Mouse (Mus musculus): ENCODE data around the gene Guca1b.
A peak's percentile ranks its signal among the peaks of the same experiment; 100 is the strongest.

Gene Guca1b

GRCm38 (mm10) chr17:47385145-47385544 lies at the start of gene Guca1b:
Guca1b (plus strand) TSS chr17:47385393.
- no peak for DNase-seq (ENCODE audit: low spot score in 2 of 2)

- DNase-seq (ENCODE audit: low spot score in 2 of 2), result no peak
Measured at GRCm38 (mm10) chr17:47343121-47343520, 42.1 kb upstream of the Guca1b start.

DNA sequence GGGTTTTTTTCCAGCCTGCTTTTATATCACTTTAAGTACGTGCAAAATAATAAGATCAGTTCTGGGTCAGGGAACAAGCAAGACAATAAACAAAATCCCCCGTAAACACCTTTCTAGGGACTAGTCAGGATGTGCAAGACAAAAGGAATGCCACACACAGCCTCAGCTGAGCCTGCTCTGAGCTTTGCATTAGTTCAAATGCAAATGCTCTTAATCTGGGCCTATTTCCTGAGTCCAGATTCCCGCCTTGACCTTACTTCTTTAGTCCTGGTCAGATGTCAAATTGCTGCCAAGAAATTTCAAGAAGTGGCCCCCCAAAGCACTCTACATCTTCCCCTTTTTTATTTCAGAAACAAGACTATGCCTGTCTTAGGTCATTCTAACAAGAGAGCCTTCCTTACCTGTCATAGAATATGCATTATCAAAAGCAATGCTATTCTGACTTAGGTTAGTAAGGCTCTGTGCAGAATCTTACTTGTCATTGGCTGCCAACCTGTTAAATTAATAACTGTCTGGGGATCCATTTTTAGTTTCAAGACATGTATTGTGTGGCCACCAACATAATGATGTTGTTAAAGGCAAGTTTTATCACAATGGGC lies 35.4 kb upstream of the Guca1b start:
- DNase-seq (ENCODE audit: low spot score in 2 of 2), result no peak

GRCm38 (mm10) chr17:47359964-47360363 lies 25.2 kb upstream of the Guca1b start:
- no peak for DNase-seq (ENCODE audit: low spot score in 2 of 2)

GRCm38 (mm10) chr17:47361343-47361742 lies 23.9 kb upstream of the Guca1b start:
- no peak for DNase-seq (ENCODE audit: low spot score in 2 of 2)

DNA sequence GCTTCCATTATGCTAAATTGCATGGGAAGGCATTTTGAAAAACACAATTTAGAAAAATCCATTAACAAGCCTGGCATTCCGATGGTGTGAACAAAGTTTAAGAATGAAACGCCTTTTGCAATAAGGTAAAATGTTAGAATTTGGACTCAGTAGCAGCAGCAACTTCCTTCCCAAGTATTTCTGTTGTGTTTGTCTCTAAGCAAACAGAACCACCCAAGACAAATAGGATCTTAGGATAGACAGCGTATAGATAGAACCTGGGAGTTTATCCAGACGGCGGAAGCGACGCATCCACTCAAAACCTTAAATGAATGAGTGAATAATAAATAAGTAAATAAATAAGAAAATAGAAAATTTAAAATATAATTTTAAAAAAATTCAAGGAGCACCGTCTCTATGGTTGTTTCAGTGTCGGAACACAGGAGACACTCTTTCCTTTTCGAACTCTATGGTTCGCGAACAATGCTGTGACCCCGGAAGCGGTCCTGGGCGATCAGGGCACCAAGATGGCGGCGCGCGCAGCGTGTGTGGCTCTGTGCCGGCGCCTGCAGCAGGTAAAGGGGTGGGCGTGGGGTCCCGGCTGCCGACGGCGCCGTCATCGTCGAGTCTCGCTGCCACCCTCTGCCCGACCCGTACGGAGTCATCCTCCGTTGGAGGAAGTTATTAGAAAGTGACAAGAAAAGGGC lies 16.6 kb upstream of the Guca1b start, which contains the start of gene Mrps10:
TSS of gene Mrps10 (plus strand) at position 487 of the 686 bp plus-strand sequence.
- DNase-seq (ENCODE audit: low spot score in 2 of 2), result peak; percentile 81 to 82

DNA sequence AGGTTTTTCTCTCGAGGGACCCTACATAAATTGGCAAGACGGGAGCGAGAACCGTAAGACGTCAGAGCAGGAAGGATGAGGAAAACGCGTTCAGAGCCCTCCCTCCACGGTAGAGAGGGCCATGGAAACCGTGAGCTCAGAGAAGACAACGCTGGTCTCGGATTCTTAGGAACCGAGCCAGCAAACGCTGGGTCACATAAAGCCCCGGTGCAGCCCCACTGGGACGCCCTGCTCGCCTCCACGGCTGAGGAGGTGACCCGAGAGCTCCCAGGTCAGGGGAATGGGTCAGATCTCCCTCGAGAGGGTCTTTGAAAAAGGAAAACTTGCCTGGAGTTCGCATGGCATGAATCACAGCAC lies 16.1 kb upstream of the Guca1b start:
- DNase-seq (ENCODE audit: low spot score in 2 of 2), result no peak

DNA sequence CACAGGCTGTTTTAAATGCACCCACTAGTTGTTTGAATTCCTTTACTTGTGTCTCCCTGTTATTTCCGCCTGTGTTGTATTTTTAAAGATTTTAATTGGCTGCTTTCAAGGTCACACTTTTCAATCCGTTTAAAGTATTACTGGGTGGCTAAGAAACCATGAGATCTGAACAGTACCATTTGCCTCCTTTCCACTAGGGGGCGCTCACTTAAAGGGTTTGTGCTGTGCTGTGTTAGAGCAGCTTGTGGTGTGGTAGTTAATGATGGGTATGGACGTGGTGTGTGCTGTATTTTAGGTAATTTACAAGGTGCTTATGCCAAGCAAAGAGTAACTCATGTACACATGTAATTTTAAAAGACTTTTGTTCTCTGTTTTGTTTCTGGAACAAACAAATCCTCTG lies 13.7 kb upstream of the Guca1b start:
- DNase-seq (ENCODE audit: low spot score in 2 of 2), result peak in 1 of 2 experiments; percentile 41

DNA sequence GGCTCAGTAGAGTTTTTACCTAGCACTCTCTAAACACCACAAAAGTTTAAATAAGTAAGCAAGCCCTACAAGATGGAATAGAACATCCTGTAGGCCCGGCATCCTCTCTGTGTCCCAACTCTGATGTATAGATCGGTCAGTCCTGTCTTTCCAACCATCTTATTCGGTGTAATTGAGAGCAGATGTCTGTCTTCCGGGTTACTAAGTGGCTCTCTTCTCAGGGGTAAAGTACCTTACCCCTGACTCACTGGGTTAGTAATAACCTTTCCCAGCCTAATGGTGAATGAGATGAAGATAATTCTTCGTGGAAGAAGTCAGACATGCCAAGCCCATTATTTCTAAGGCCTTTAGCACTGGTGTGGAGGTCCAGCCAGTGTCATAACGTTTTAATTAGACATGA lies 11.2 kb upstream of the Guca1b start:
- no peak for DNase-seq (ENCODE audit: low spot score in 2 of 2)

- DNase-seq (ENCODE audit: low spot score in 2 of 2), result no peak
Measured at GRCm38 (mm10) chr17:47376779-47377280, 8.4 kb upstream of the Guca1b start.

DNA sequence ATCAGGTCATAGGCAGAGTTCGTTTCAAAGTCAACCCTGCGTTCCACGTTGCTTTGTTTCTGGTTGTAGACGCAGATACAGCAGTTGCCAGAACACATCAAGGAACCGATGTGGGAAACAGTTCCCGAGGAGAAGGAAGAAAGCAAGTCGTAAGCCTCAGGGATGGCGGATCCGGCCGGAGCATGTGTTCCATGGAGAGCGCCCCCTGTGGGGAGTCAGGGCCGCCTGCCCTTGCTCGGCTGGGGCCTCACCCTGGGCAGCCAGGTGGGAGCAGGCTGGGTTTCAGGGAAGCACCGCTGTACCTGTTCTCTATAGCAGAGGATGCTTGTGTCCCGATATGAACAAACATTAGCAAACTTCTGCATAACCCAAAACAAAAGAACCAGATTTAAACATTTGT lies 7.1 kb upstream of the Guca1b start:
- DNase-seq (ENCODE audit: low spot score in 2 of 2), result no peak

- DNase-seq (ENCODE audit: low spot score in 2 of 2), result no peak
Measured at GRCm38 (mm10) chr17:47381917-47382316, 3.3 kb upstream of the Guca1b start.

GRCm38 (mm10) chr17:47383266-47383665 lies 1.9 kb upstream of the Guca1b start:
- no peak for DNase-seq (ENCODE audit: low spot score in 2 of 2)

- DNase-seq (ENCODE audit: low spot score in 2 of 2), result no peak
Measured at GRCm38 (mm10) chr17:47384064-47384463, 1.1 kb upstream of the Guca1b start.

DNA sequence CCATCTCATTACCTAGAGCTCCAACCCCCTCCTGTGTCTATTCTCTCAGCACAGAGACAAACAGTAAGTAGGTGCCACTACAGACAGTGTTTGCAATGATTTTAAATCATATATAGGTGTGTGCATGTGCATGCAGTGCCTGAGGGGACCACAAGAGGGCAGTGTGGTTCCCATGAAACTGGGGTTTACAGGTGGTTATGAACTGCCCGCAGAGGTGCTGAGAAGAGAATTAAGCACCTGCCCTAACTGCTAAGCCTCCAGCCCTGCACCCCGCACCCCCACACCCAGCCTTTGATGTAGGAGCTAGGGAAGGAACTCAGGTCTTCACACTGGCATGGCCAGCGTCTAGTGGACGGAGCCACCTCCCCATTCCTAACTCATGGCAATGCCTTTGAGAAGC lies 1.5 kb downstream of the Guca1b start:
- DNase-seq (ENCODE audit: low spot score in 2 of 2), result no peak

GRCm38 (mm10) chr17:47394223-47394869 lies 9.2 kb downstream of the Guca1b start:
- DNase-seq (ENCODE audit: low spot score in 2 of 2), result no peak

DNA sequence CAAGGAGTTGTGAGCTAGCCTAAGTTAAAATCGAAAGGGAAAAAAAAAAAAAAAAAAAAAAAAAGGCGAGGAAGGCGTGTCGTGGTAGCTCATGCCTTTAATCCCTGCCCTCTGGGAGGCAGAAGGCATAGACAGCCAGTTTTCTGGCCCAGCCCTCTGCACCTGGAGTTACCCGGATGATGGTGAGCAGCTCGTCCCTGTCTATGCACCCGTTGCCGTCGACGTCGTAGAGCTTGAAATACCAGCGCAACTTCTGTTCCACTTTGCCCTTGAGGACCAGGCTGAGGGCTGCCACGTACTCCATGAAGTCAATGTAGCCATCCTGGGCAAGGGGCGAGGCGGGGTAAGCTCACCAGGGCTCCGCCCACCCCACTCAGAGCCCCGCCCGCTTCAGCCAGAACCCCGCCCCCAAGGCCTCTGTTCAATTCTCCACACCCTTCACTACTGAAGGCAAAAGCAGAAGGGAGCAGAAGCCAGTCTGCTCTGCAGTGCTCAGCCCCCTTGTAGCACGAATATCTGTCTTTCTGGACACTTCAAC lies 10.3 kb downstream of the Guca1b start:
- DNase-seq (ENCODE audit: low spot score in 2 of 2), result no peak

DNA sequence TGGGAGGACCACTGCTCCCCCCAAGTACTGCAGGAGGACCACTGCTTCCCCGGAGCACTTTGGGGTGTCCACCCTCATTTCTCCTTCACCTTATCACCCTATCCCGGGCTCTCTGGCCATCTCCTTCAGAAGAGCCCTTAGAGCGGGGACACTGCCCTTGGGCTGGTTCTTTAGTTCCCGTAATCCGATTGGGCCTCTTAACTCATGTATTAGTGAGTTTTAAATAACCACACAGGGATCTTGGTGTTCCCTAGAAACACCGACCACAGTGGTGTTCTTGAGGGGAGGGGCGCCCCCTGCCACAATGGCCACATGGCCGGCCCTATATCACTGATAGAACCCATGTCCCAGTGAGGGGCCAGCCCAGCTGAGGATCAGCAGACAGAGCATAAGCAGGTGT lies 13.9 kb downstream of the Guca1b start:
- no peak for DNase-seq (ENCODE audit: low spot score in 2 of 2)

DNA sequence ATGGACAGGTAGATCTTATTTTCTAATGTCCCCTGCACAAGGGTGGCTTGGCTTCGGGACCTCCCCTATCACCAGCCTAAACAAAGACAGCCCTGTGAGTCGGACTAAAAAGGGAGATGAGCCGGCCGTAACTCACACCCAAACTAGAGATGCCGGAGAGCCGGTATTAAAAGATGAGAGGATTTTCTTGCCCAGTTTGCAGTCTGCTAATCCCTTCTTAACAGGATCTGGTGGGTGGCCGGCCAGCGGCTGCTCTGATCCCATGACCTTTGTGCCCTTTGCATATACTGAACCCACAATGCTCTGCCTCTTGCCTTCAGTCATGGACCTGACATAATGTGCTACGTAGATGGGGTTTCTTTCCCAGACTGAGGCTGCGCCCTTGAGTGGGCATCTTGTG lies 15.3 kb downstream of the Guca1b start, which contains the start of gene Guca1a:
TSS of gene Guca1a (minus strand) at position 134 of the 400 bp plus-strand sequence.
- no peak for DNase-seq (ENCODE audit: low spot score in 2 of 2)

DNA sequence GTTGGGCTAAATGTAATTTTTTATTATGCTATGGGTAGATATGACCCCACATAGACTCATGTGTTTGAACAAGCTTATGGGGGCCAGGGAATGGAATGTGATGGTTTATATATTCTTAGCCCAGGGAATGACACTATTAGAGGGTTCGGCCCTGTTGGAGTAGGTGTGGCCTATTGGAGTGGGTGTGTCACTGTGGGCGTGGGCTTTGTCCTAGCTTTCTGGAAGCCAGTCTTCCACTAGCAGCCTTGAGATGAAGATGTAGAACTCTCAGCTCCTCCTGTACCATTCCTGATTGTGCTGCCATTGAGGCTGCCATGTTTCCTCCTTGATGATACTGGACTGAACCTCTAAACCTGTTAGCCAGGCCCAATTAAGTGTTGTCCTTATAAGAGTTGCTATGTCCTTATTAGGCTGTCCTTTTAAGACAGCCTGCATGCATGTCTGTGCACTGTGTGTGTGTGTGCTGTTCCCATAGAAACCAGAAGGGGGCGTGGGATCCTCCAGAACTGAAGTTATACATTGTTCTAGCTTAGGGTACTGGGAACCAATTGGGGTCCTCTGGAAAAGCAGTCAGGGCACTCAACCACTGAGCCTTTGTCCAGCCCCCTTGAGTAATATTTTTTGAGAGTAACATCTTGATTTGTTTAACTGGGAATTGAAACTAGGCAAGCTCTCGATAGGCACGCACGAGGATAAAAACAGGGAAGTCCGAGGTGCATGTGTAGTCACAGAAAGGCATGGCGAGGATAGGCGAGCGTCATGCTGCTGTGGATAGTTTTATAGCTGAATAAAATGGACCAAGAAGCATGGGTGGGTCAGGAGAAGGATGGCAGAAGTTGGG lies 22.7 kb downstream of the Guca1b start:
- DNase-seq (ENCODE audit: low spot score in 2 of 2), result no peak

DNA sequence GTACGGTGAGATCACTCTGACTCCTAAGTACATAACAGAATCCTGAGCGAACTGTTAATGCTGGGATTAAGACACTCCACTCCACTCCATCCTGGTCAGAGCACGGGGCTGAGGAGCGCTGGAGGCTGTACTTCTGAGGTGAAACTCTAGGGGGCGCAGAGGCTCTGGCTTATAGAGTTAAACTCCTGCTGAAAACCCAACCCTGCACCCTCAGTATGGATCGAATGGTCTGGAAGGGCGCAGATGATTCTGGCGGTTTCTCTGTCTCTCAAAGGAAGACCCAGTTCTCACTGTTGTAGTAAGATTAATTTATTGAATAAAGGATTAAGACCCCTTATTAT lies 23.3 kb downstream of the Guca1b start:
- no peak for DNase-seq (ENCODE audit: low spot score in 2 of 2)
